Mouse (Mus musculus) forebrain, embryonic 12.5 days (tissue): ENCODE results near the gene Gm42957. TPM values are rescaled to one million over a fixed set of nuclear protein-coding genes. Genes with fewer than 3 reads are reported as not detected.

ENCODE experiments used
- ATAC-seq: fragments of 200-750 bp; cut with Nextera tagmentation; 2 replicates; pipeline ENCODE4 v1.8.0; 2017; ENCODE audit warnings: moderate TSS enrichment; ENCODE audit not compliant: low FRiP score
- H3K27ac ChIP-seq: fragments of 300-500 bp; sonication (generic); 2 replicates; pipeline ENCODE4 v1.5.1; 2016; ENCODE audit warnings: mild to moderate bottlenecking
- H3K27me3 ChIP-seq: fragments of 300-500 bp; sonication (generic); 2 replicates; pipeline ENCODE4 v1.6.1; 2016; ENCODE audit warnings: mild to moderate bottlenecking
- H3K36me3 ChIP-seq: fragments of 300-500 bp; sonication (generic); replicated peaks from 2 replicates; pipeline ENCODE4 v1.6.1; 2016; ENCODE audit warnings: mild to moderate bottlenecking
- H3K4me1 ChIP-seq: fragments of 300-500 bp; sonication (generic); 2 replicates; pipeline ENCODE4 v1.6.1; 2016
- H3K4me2 ChIP-seq: fragments of 300-500 bp; sonication (generic); 2 replicates; pipeline ENCODE4 v1.6.1; 2016; ENCODE audit warnings: mild to moderate bottlenecking, moderate library complexity
- H3K4me3 ChIP-seq: fragments of 300-500 bp; sonication (generic); replicated peaks from 2 replicates; pipeline ENCODE4 v1.5.1; 2016; ENCODE audit warnings: mild to moderate bottlenecking
- H3K9ac ChIP-seq: fragments of 300-500 bp; sonication (generic); 2 replicates; pipeline ENCODE4 v1.6.1; 2016; ENCODE audit warnings: mild to moderate bottlenecking
- H3K9me3 ChIP-seq: fragments of 300-500 bp; sonication (generic); 2 replicates; pipeline ENCODE4 v1.6.1; 2016
- WGBS: fragments of 180-500 bp; shearing (Covaris S2); methylation state at CpG from one replicate; pipeline ENCODE4 v1.1.7; 2016; 5-methylcytosine and 5-hydroxymethylcytosine counted together
- polyA plus RNA-seq: library from polyadenylated mRNA; unstranded; fragments of >200 nt; fragmentation: Nextera tagmentation; extraction: Ambion mirVana; gene quantifications from 2 replicates; pipeline ENCODE4 v1.2.1, GENCODE M21; 2016

Gene Gm42957
- polyA plus RNA-seq, 1 experiment from 2014 or later, result not detected

DNA sequence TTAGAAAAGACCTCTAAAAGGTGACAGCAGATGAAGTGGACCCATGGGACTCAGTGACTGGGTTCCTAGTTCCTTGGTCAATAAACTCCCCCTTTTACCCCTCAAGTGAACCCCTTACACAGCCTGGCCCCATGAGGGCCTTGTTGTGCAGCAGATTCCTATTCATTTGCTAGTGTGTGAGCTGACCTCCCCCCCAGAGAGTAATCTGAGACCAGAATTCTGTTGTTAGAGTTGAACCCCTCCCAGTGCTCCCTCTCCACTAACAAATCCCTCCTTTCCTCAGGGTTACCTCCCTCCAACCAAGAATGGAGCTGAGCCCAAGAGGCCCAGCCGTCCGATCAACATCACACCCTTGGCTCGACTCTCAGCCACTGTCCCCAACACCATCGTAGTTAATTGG is 65.7 kb downstream of the Gm42957 start:
- no peak for ATAC-seq
- H3K4me1 ChIP-seq, result peaks cover 13% of the 10 kb centered on the region
- H3K9me3 ChIP-seq, result no peaks in the 10 kb centered on the region
- no peak overlapping the region for H3K4me3 ChIP-seq
- no peak overlapping the region for H3K9ac ChIP-seq
- H3K27ac ChIP-seq, result no peak overlapping the region
- H3K4me2 ChIP-seq, result no peak overlapping the region
- WGBS, result 84% methylated on average over 4 of the region's 4 CpGs
- H3K27me3 ChIP-seq, result no peaks in the 10 kb centered on the region; the same call in 1 of the 2 replicates
- H3K36me3 ChIP-seq, result peaks cover 57% of the 10 kb centered on the region

Other genes with a start within 250 kb of the Gm42957 start
- not detected in 2 replicates for gene BC107364, start 183.2 kb upstream of the Gm42957 start, polyA plus RNA-seq
- gene Hfe2, start 110.3 kb upstream of the Gm42957 start, polyA plus RNA-seq, result 0.54 and 0.84 TPM in 2 replicates
- 40.4 and 40.8 TPM in 2 replicates for gene Txnip, start 77.5 kb upstream of the Gm42957 start, polyA plus RNA-seq
- gene Gm16253, start 58.5 kb upstream of the Gm42957 start, polyA plus RNA-seq, result 1.3 and 1.7 TPM in 2 replicates
- 40.1 and 40.7 TPM in 2 replicates for gene Polr3gl, start 41.3 kb upstream of the Gm42957 start, polyA plus RNA-seq
- gene Ankrd34a, start 38.8 kb upstream of the Gm42957 start, polyA plus RNA-seq, result 4.0 and 4.4 TPM in 2 replicates
- gene Lix1l, start 34.3 kb upstream of the Gm42957 start, polyA plus RNA-seq, result 5.8 and 6.2 TPM in 2 replicates
- 164 and 181 TPM in 2 replicates for gene Rbm8a, start 5.5 kb upstream of the Gm42957 start, polyA plus RNA-seq
- gene Pex11b, start 98 bp upstream of the Gm42957 start, polyA plus RNA-seq, result 42.1 and 43.3 TPM in 2 replicates
- gene Itga10, start 10.1 kb downstream of the Gm42957 start, polyA plus RNA-seq, result 0.51 and 0.84 TPM in 2 replicates
- gene Ankrd35, start 34.7 kb downstream of the Gm42957 start, polyA plus RNA-seq, result 0.51 and 0.77 TPM in 2 replicates
- gene Pias3, start 60.9 kb downstream of the Gm42957 start, polyA plus RNA-seq, result 42.2 and 43.4 TPM in 2 replicates
- gene Nudt17, start 73.1 kb downstream of the Gm42957 start, polyA plus RNA-seq, result 7.5 and 8.7 TPM in 2 replicates
- gene Polr3c, start 92.2 kb downstream of the Gm42957 start, polyA plus RNA-seq, result 42.1 and 43.0 TPM in 2 replicates
- gene Rnf115, start 92.2 kb downstream of the Gm42957 start, polyA plus RNA-seq, result 79.9 and 86.2 TPM in 2 replicates
- gene Pdzk1, start 193.8 kb downstream of the Gm42957 start, polyA plus RNA-seq, result not detected in 2 replicates
- gene Cd160, start 193.9 kb downstream of the Gm42957 start, polyA plus RNA-seq, result 0.19 and 0.21 TPM in 2 replicates